Mouse (Mus musculus) stomach, embryonic 15.5 days (tissue): ENCODE measurements around the gene Pou3f1. TPM values are rescaled to one million over a fixed set of nuclear protein-coding genes. Genes with fewer than 3 reads are reported as not detected.
"Not testable (repeated sequence)": the region's sequence is repeated elsewhere in the genome, so short reads cannot be mapped to it uniquely, and the experiment has no call there.

ENCODE experiments used
- ATAC-seq: fragments of 200-750 bp; cut with Nextera tagmentation; 2 replicates; pipeline ENCODE4 v1.8.0; 2017; ENCODE audit warnings: low read depth, moderate number of reproducible peaks, moderate TSS enrichment; ENCODE audit not compliant: insufficient read depth, low FRiP score
- H3K27ac ChIP-seq: fragments of 300-500 bp; sonication (generic); 2 replicates; pipeline ENCODE4 v1.5.1; 2015; ENCODE audit warnings: mild to moderate bottlenecking, inconsistent platforms
- H3K27me3 ChIP-seq: fragments of 300-500 bp; sonication (generic); replicated peaks from 2 replicates; pipeline ENCODE4 v1.6.1; 2015; ENCODE audit warnings: inconsistent platforms
- H3K36me3 ChIP-seq: fragments of 300-500 bp; sonication (generic); 2 replicates; pipeline ENCODE4 v1.6.1; 2015; ENCODE audit warnings: inconsistent platforms
- H3K4me1 ChIP-seq: fragments of 300-500 bp; sonication (generic); 2 replicates; pipeline ENCODE4 v1.6.1; 2015; ENCODE audit warnings: inconsistent platforms
- H3K4me2 ChIP-seq: fragments of 300-500 bp; sonication (generic); 2 replicates; pipeline ENCODE4 v1.6.1; 2015; ENCODE audit warnings: mild to moderate bottlenecking, inconsistent platforms
- H3K4me3 ChIP-seq: fragments of 300-500 bp; sonication (generic); replicated peaks from 2 replicates; pipeline ENCODE4 v1.5.1; 2015; ENCODE audit warnings: inconsistent platforms
- H3K9ac ChIP-seq: fragments of 300-500 bp; sonication (generic); 2 replicates; pipeline ENCODE4 v1.6.1; 2015; ENCODE audit warnings: inconsistent platforms
- H3K9me3 ChIP-seq: fragments of 300-500 bp; sonication (generic); 2 replicates; pipeline ENCODE4 v1.6.1; 2016; ENCODE audit warnings: inconsistent platforms
- WGBS: fragments of 180-500 bp; shearing (Covaris S2); methylation state at CpG from one replicate; pipeline ENCODE4 v1.1.7; 2015; 5-methylcytosine and 5-hydroxymethylcytosine counted together
- polyA plus RNA-seq: library from polyadenylated mRNA; unstranded; fragments of >200 nt; fragmentation: Nextera tagmentation; extraction: Ambion mirVana; gene quantifications from 2 replicates; pipeline ENCODE4 v1.2.1, GENCODE M21; 2015

Gene Pou3f1
- polyA plus RNA-seq, 1 experiment from 2014 or later, result 0.14 TPM

DNA sequence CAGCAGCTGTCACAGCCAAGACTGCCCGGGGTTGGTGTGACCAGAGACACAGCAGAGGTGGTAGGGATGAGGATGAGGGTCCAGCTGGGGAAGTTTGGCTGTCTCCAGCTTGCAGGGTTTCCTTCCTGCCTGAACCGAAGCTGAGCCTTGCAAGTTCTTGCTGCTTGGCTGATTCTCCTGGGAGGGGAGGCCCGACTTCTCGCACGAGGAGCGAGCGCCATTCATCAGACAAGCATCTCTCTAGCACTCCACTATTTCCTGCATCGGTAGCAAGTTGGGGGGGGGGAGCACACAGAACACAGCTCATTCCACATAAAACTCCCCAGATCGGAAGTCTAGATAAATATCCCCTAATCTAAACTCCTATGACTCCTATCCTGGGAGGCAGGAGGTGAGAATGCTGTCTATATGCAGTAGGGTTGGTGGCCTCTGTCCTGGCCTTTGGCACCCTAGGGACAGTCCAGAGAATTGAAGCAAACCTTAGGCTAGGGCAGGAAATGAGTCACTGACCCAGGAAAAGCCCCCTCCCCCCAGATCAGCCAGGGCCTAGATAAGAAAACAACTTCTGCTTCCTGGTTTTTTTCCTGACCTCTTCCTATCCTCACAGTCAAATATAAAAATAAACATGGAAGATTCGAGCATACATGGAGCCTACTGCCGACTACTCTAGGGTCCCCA is 48.3 kb downstream of the Pou3f1 start:
- WGBS, result 10% methylated on average over 11 of the region's 11 CpGs
- Histone ChIP-seq H3K36me3 (no peaks in the 10 kb centered on the region), H3K27ac (peak overlapping the region; percentile 93), H3K4me2 (peak overlapping the region; percentile 43), H3K9ac (no peak overlapping the region), H3K9me3 (no peaks in the 10 kb centered on the region), H3K4me1 (peaks cover 52% of the 10 kb centered on the region), H3K4me3 (peak overlapping the region; percentile 15; the same call in 1 of the 2 replicates), H3K27me3 (no peaks in the 10 kb centered on the region)
- no peak for ATAC-seq

DNA sequence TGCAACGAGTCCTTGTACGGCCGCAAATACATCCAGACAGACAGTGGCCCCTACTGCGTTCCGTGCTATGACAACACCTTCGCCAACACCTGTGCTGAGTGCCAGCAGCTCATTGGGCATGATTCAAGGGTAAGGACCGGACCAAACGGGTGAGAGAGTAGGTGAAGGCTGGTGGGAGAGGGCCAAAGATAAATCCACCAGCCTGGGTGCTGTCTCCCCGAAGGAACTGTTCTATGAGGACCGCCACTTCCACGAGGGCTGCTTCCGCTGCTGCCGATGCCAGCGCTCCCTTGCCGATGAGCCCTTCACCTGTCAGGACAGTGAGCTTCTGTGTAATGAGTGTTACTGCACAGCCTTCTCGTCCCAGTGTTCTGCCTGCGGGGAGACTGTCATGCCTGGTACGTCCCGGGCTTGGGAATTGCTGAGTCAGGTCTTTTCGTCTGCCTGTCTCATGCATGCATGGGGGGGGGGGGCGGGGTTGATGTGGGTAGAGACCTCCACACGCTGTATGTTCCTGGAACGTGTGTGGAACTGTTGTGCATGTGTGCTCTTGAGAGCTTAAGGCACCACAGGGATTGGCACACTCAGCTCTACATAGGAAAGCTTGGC is 49.2 kb downstream of the Pou3f1 start:
- no peak for ATAC-seq
- H3K4me2 ChIP-seq, result no peak overlapping the region
- H3K9me3 ChIP-seq, result no peaks in the 10 kb centered on the region
- H3K4me3 ChIP-seq, result no peak overlapping the region
- no peak overlapping the region for H3K9ac ChIP-seq
- peaks cover 56% of the 10 kb centered on the region for H3K4me1 ChIP-seq
- H3K27me3 ChIP-seq, result no peaks in the 10 kb centered on the region
- peak overlapping the region; percentile 93 for H3K27ac ChIP-seq
- WGBS, result 82% methylated on average over 23 of the region's 23 CpGs
- no peaks in the 10 kb centered on the region for H3K36me3 ChIP-seq

DNA sequence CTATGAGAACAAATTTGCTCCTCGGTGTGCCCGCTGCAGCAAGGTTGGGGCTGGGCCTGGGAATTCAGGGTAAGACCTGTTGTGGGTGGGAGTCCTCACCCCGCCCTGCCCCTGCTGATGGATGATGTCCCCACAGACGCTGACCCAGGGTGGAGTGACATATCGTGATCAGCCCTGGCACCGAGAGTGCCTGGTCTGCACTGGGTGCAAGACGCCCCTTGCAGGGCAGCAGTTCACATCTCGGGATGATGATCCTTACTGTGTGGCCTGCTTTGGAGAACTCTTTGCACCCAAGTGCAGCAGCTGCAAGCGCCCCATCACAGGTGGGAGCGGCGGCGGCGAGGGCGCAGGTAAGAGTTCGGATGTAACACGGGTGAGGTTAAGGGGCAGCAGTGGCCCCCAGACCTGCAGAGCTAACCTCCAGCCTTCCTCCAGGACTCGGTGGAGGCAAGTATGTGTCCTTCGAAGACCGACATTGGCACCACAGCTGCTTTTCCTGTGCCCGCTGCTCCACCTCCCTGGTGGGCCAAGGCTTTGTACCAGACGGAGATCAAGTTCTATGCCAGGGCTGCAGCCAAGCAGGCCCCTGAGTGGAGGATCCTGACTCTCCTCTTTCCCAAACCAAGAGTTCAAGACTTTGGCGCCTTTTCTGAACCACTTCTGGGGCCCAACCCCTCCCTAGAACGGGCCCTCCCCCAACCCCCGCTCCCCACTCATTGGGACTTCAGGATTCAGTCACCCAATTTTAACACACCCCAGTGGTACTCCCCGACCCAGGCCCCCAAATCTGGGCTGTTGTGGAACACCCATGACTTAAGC is 51.0 kb downstream of the Pou3f1 start:
- H3K27me3 ChIP-seq, ATAC-seq, H3K4me3 ChIP-seq, H3K9me3 ChIP-seq, H3K36me3 ChIP-seq, H3K4me2 ChIP-seq, H3K9ac ChIP-seq: not testable (repeated sequence)
- peak overlapping the region; percentile 94; the same call in 1 of the 2 replicates for H3K27ac ChIP-seq
- H3K4me1 ChIP-seq, result peaks cover 53% of the 10 kb centered on the region
- WGBS, result 87% methylated on average over 25 of the region's 25 CpGs

DNA sequence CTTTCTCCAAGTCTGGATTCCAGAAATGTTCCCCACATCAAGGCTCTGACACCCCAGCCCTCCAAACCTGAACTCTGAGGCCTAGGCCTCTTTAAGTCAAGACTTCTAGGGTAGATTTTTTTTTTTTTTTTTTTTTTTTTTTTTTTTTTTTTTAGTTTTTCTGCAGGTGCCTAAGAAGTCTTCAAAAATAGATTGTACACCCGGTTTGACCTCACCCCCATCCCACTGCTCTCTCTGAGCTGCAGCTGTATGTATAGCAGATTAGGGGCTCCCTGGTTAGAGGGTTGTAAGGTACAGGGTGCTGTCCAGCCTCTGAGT is 51.6 kb downstream of the Pou3f1 start:
- WGBS, result 0% methylated on average over 1 of the region's 1 CpGs
- Histone ChIP-seq H3K4me1 (peaks cover 52% of the 10 kb centered on the region), H3K27ac (peak overlapping the region; percentile 94), H3K4me2 (peak overlapping the region; percentile 66), H3K4me3 (peak overlapping the region; percentile 39; the same call in 1 of the 2 replicates)
- ATAC-seq, H3K9ac ChIP-seq, H3K9me3 ChIP-seq, H3K27me3 ChIP-seq, H3K36me3 ChIP-seq: not testable (repeated sequence)

DNA sequence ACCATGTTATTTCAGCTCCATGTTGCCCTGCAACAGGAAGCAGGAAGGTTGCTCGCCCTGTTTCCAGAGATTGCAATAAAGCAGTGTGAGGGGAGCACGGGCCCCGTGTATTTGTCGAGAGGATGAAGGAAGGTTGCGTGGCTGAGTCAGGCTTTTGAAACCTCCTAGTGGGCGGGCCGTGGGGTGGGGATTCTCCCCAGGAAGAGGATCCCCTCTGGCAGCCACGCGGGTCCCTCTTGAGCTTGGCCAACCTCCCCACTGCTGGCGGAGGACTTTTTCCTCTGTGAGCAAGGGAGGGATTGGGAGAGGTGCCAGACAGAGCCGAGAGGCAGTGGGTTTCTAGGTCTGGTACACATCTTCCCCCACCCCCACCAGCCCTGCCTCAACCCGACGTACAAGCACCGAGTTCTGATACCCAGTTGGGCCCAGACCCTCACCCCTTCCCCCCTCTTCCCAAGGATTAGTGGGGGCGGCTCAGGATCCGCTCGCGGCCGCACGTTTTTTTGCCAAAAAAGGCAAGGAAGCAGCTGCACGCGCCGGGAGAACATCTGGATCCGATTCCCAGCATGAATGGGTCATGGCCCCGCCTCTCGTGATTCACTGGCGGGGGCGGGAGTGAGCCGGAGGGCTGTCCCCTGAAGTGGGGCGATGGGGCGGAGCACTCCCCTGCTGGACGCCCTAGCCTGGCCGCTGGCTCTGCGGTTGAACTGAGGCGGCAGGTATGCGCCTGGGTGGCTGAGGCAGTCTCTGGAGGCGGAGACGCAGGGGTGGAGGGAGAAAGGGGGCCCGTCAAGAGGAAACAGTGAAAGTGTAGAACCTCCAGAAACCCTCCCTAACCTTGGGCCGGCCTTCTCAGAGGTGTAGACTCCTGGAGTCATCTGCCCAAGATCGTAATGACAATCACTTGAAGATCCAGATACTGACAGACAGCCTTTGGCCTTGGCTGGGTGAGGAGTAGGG is 52.2 kb downstream of the Pou3f1 start:
- Histone ChIP-seq H3K9me3 (no peaks in the 10 kb centered on the region), H3K27me3 (no peaks in the 10 kb centered on the region), H3K36me3 (no peaks in the 10 kb centered on the region), H3K9ac (no peak overlapping the region), H3K4me3 (peak overlapping the region; percentile 39), H3K4me2 (peak overlapping the region; percentile 66), H3K27ac (peak overlapping the region; percentile 94), H3K4me1 (peaks cover 46% of the 10 kb centered on the region)
- WGBS, result 2% methylated on average over 41 of the region's 41 CpGs
- ATAC-seq, result peak; percentile 90

DNA sequence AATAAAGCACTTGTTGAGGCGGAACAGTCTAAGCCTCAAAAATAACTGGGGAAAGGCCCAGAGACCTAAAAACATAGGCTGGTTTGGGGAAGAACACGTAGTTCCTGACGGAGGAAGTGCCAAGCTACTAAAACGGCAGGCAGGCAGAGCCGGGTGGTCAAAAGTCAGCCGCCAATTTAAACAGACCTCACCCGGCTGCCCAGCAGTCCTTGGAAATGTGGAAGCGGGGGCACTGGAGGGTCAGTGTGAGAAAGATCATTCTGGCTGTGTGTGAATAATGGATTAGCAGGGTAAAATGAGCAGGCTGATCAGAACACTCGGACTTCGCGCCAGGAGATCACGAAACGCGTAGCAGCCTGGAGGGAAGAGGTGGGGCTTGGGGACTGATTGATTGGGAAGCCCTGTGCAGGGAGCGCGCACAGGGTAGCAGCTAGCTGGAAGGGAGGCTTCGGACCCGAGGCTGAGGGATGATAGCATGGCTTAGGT is 53.4 kb downstream of the Pou3f1 start:
- Histone ChIP-seq H3K9ac (no peak overlapping the region; the same call in 1 of the 2 replicates), H3K36me3 (no peaks in the 10 kb centered on the region), H3K4me1 (peaks cover 34% of the 10 kb centered on the region), H3K27ac (peak overlapping the region; percentile 94), H3K9me3 (no peaks in the 10 kb centered on the region), H3K27me3 (no peaks in the 10 kb centered on the region), H3K4me3 (peak overlapping the region; percentile 39), H3K4me2 (peak overlapping the region; percentile 66)
- ATAC-seq, result no peak
- 3% methylated on average over 18 of the region's 18 CpGs for WGBS

Other genes with a start within 250 kb of the Pou3f1 start
- not detected in 2 replicates for gene 3100002H09Rik, start 46.0 kb upstream of the Pou3f1 start, polyA plus RNA-seq
- 79.4 and 82.1 TPM in 2 replicates for gene Utp11, start 36.8 kb downstream of the Pou3f1 start, polyA plus RNA-seq
- gene Fhl3, start 43.9 kb downstream of the Pou3f1 start, polyA plus RNA-seq, result 12.3 and 14.2 TPM in 2 replicates
- 133 and 140 TPM in 2 replicates for gene Sf3a3, start 58.0 kb downstream of the Pou3f1 start, polyA plus RNA-seq
- 27.1 and 31.6 TPM in 2 replicates for gene Inpp5b, start 85.0 kb downstream of the Pou3f1 start, polyA plus RNA-seq
- gene Mtf1, start 145.3 kb downstream of the Pou3f1 start, polyA plus RNA-seq, result 11.7 and 13.2 TPM in 2 replicates
- 34.2 and 36.1 TPM in 2 replicates for gene Yrdc, start 193.9 kb downstream of the Pou3f1 start, polyA plus RNA-seq
- 60.5 and 63.3 TPM in 2 replicates for gene 1110065P20Rik, start 194.4 kb downstream of the Pou3f1 start, polyA plus RNA-seq
- 0.55 and 0.68 TPM in 2 replicates for gene Maneal, start 205.4 kb downstream of the Pou3f1 start, polyA plus RNA-seq
- gene Epha10, start 224.1 kb downstream of the Pou3f1 start, polyA plus RNA-seq, result 0.14 and 0.30 TPM in 2 replicates